Mouse (Mus musculus) G1E-ER4 (cell line): ENCODE results near the gene Mrpl48. TPM values are rescaled to one million over a fixed set of nuclear protein-coding genes. Genes with fewer than 3 reads are reported as not detected.

Source experiments
- GATA1 ChIP-seq: IDR thresholded peaks from one replicate; pipeline ENCODE4 v1.8.0; 2012; ENCODE audit warnings: low read length, inconsistent platforms
- polyA plus RNA-seq: library from polyadenylated mRNA; stranded (reverse); fragments of >175 nt; gene quantifications from 2 replicates; pipeline ENCODE4 v1.2.3, GENCODE M21; 2012

Mrpl48 gene
- polyA plus RNA-seq, 1 experiment = 1.7 TPM

GRCm38 (mm10) chr7:100496791-100497190 lies 111.3 kb downstream of the Mrpl48 start:
- no peak for TF ChIP-seq GATA1

- no peak for TF ChIP-seq GATA1
Measured at GRCm38 (mm10) chr7:100496371-100496770, 111.7 kb downstream of the Mrpl48 start.

Other genes with a start within 250 kb of the Mrpl48 start
- 22.7 and 27.1 TPM in 2 replicates for gene C2cd3, start 236.1 kb downstream of the Mrpl48 start, polyA plus RNA-seq
- gene Ppme1, start 236.0 kb downstream of the Mrpl48 start, polyA plus RNA-seq = 45.7 and 57.9 TPM in 2 replicates
- 0.04 TPM in 1 of 2 replicates, not detected in the other for gene Ucp3, start 135.3 kb downstream of the Mrpl48 start, polyA plus RNA-seq
- gene Ucp2, start 115.0 kb downstream of the Mrpl48 start, polyA plus RNA-seq = 987 and 1,168 TPM in 2 replicates
- gene Dnajb13, start 93.3 kb downstream of the Mrpl48 start, polyA plus RNA-seq = not detected in 2 replicates
- gene Coa4, start 71.2 kb downstream of the Mrpl48 start, polyA plus RNA-seq = 11.2 and 13.4 TPM in 2 replicates
- 22.5 and 28.2 TPM in 2 replicates for gene Rab6a, start 891 bp downstream of the Mrpl48 start, polyA plus RNA-seq
- not detected in 2 replicates for gene Plekhb1, start 54.1 kb upstream of the Mrpl48 start, polyA plus RNA-seq
- 43.5 and 47.1 TPM in 2 replicates for gene Fam168a, start 98.3 kb upstream of the Mrpl48 start, polyA plus RNA-seq